Mouse (Mus musculus): ENCODE results near the gene Tmem200b. TPM values are rescaled to one million over a fixed set of nuclear protein-coding genes. Genes with fewer than 3 reads are reported as not detected.

Tmem200b gene
- total RNA-seq, 4 experiments from 2014 or later: 4.3 to 6.5 (median 5.1) TPM

DNA sequence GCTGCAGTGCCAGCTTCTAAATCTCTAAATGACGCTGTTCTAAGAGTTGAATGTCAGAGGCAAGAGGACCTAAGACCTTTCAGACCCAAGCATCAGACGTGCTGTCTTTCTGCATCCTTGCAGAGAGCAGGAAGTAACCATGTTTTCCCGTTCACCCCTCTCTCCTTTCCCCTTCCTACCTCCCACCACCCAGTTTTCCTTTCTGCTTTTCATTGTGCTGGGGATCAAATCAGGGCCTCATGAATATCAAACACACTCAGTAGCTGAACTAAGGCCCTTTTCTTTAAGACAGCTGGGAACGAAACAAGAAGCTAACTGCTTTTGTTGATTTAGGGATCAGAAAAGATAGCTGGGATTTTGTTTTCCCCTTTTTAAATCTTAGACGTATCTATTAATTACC lies 28.3 kb downstream of the Tmem200b start:
- DNase-seq (ENCODE audit: low spot score): no peak

DNA sequence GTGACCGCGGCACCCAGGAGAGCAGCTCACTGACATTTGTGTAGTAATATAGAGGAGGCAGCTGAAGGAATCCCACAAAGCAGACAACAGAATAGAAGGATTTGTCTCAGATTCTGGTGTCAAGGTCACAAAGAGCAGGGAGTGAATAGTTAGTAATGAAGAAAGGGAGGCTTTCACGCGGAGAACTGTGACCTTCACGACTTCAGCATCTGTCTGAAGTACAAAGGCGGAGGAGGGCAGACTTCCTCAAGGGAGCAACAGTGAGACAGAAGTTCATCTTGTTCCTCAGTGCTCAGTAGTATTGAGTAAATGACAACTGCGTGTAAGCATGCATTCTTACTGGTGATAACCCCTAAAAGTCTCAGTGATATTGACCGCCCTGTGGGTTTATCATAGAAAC lies 29.1 kb downstream of the Tmem200b start:
- DNase-seq (ENCODE audit: low spot score): no peak

DNA sequence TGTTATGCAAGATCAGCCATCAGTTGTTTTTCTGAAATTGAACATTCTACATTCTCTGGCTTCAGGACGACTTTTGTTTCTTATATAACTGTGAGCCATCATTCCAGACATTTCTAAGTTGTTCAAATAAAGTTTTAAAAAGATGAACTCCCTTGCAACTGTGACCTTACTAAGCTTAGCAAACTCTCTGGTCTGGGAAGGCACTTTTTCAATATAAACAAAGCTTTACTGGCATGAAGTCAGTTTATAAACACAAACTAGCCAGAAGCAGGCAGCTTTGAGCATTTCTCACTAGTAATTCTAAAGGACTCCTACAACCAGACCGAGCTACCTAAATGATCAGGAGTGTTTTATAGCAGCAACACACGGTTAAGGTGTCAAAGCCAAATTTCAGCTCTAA lies 35.6 kb downstream of the Tmem200b start:
- no peak for DNase-seq (ENCODE audit: low spot score)

DNA sequence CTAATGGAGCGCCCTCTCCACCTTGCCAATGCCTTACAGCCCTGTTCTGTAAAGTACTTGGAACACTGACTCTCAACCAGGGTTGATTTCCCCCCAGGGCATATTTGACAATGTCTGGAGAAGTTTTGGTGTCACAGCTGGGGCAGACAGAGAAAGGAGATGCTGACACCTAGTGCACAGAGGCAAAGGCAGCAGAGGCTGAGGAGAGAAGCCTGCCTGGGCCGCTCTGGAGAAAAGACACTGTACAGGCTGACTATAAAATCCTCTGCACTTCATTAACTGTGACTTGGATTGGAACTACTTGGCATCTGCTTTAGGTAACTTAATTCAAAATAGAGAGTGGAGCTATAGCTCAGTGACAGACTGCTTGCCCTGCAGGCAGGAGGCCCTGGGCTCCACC lies 47.3 kb downstream of the Tmem200b start:
- DNase-seq (ENCODE audit: low spot score): no peak

DNA sequence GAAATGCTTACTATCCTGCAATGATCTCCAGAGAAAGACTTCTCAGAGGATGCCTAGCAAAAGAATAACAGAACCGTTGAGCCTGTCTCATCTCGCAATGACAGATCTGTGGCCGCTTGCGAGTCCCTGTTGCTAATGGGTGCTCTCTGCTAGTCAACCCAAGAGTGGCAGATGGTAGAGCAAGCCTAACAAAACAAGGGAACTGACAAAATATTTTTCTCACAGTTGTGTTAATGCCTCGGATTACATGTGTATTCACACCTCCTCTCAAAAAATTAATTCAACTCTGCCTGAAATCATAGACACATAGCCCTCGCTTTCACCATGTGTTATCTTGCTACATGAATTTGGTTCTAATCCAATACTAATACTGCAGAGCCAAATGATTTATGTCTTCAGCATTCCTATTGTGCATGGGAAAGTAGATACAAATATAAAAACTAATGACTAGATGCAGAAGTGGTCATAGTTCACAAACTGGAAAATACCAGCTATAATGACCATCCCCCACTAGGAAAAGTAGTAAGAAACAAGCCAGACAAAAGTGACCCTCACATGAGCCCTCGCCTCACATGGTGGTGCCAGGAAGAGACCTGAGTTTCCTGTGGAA lies 48.8 kb downstream of the Tmem200b start:
- DNase-seq (ENCODE audit: low spot score): no peak

Other genes with a start within 250 kb of the Tmem200b start
- 1 to 10 TPM; 4.5 to 9.7 (median 5.7) TPM for gene Ptpru, start 83.5 kb upstream of the Tmem200b start, total RNA-seq (2022)
- gene Mecr, start 78.3 kb upstream of the Tmem200b start, total RNA-seq (2022): 10 to 100 TPM; 24.4 to 27.9 (median 25.5) TPM
- gene Srsf4, start 48.2 kb upstream of the Tmem200b start, total RNA-seq (2022): 10 to 100 TPM; 28.6 to 34.4 (median 32.5) TPM
- gene Gm10300, start 152.9 kb downstream of the Tmem200b start, total RNA-seq (2022): under 1 TPM in 3 of 4 experiments, not detected in 1; 0.12 to 0.29 (median 0.13) TPM
- gene Epb41, start 153.6 kb downstream of the Tmem200b start, total RNA-seq (2022): 100 to 1,000 TPM; 117 to 139 (median 131) TPM
- gene Oprd1, start 222.7 kb downstream of the Tmem200b start, total RNA-seq (2022): under 1 TPM; 0.09 to 0.28 (median 0.21) TPM

Data from heart, adult 8-10 months (tissue).